Mouse (Mus musculus): ENCODE measurements at regions not wholly inside any gene's neighbourhood (a gene's known extent, or its start where the extent isn't known, plus 50 kb on each side); places are given as distances from the start of the nearest gene placed in this dataset.

DNA sequence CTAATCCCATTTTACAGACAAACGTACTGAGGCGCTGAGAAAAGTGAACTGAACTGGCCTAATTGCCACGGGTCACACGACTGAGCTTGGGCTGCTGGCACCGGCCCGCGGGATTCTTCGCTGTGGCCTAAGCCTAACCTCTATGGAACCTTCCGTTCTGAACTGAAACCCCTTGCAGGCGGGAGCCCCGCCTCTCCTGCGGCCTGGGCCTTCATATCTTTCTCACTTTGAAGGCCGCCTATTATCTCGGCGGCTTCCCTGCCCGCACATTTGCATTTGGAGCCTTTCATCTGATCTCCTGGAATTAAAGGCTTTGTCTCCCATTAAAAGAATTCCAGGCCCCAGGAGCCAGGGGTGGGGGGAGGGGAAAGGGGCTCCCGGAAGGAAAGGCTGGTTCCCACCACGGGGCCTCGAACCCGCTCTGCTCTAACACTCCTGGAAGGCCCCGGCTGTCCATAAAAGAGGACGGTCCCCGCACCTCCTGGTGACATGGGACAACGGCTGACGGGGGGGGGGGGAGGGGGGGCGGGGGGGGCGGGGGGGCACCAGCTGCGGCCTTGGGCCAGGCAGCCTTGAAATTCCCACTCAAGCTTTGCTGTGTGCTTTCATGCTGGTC, 122.9 kb upstream of the Pja1 start:
- no peak for DNase-seq (ENCODE audit: low spot score in 2 of 2)

DNA sequence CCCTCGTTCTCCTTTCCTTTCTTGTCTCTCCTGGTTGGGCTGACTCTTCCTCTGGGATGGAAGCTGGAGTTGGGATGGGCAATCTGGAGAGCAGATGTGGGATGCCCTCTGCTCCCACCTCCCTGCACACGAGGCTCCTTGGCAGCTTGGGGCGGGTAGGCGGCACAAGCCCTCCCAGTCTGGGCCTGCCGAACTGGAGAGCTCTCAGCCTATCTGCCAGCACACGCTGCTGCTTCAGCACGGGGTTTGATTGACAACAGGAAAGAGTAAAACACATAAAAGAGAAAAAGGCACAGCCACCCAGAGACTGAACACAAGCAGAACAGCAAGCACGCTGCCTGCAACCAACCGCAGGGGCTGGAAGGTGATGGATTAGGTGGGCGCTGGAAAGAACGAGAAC, 121.9 kb upstream of the Pja1 start:
- DNase-seq (ENCODE audit: low spot score in 2 of 2) = peak in 1 of 2 experiments; percentile 23

DNA sequence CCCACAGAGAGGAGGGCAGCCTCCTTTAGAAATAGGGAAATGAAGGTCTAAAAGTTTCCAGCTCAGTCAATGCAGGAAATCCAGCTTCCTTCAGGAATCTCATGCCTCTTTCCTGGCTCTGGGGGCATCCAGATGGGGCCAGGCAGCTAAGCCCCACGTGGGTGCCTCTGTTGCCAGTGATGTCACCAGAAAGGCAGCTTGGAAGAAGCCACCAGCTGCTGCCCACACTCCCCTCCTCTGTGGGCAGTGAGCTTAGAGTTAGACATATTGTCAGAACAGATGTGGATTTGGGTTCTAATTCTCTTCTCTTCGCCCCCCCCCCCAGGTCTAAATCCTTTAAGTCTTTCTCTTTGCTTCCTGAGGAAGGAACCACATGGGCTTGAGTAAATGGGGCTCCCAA, 116.2 kb upstream of the Pja1 start:
- no peak for DNase-seq (ENCODE audit: low spot score in 2 of 2)

DNA sequence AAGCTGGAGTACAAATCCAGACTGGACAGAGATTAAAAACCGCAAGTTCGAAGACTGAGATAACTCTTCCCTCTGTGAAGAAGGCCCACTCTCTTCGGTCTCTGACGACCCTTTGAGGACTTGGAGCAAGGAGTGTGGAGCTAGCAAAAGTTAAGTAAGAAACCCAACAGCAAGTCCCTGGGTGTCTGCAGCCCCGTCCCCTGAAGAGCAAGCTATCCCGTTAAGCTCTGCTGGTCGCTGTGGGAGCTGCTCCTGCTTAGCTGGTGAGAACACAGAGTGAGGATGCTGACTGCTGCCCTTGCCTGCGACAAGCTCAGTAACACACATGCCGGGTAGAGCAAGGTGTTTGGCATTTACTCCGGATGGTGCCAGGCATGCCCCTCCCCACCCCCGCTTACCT, 115.2 kb upstream of the Pja1 start:
- DNase-seq (ENCODE audit: low spot score in 2 of 2) = no peak

DNA sequence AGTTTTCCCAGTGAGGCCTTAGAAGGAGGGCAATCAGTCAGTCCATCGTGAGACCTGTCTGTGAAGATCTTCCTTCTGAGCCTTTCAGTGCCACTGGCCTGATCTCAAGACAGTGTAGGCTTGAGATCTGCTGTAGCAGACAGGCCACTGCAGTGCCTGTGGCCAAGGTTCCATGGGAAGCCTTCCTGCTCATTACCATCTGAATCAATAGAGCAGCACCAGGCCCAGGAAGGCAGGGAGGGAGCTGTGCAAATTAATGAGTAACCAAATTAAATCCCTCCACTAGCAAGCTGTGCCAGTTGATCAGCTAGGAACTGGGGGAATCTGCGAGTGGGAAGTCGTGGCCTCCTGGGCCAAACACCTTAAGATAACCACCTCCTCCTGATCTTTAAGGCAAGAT, 114.6 kb upstream of the Pja1 start:
- no peak for DNase-seq (ENCODE audit: low spot score in 2 of 2)

DNA sequence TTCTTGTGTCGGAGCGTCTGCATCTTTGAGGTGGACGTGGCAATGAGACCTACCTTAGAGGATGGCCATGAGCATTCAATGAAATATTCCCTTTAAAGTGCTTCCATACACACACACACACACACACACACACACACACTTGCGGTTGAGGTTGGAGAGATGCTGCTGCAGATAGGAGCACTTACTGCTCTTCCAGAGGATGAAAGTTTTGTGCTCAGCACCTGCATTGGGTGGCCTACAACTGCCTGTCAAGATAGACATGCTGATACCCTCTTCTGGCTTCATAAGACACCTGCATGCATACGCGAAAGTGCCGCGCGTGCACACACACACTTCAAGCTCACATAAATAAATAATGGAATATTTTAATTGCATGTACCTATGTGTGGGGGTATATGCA, 111.5 kb upstream of the Pja1 start:
- DNase-seq (ENCODE audit: low spot score in 2 of 2) = no peak

DNA sequence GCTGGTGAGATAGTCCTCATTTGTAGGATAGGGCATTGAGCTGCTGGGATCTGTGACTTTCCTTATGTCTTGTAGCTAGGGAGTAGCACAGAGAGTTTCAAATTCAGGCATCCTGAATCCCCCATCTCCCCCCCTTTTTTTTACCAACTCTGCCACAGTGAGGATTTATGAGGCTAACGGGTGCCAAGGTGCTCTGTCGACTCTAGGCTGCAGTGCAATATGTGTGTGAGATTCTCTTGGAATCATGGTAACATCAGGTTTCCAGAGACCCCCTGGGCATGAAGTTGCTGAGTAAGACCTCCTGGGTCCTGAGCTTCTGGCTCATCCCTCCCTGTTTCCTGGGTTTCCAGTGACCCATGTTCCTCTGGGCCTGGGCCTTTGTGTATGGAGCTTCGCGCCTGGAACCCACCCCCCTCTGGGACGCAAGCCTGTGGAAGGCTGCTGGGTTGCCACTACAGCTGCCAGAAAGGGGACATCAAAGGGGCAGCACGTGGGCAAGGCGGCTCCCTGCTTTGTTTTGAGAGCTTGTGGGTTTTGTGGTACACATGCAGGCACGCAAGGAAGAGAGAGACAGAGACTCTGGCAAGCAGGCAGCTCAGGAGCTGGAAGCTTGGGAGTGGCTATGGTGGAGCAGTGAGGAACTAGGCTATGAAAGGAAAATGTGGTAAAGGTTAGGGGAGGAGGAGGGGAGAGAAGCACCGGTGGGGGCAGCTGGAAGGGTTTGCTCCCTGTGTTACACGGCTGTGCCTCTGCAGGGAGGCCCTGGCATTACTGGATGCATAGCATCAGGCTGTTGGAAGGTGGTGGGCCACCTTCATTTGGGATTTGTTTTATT, 110.8 kb upstream of the Pja1 start:
- no peak for DNase-seq (ENCODE audit: low spot score in 2 of 2)

DNA sequence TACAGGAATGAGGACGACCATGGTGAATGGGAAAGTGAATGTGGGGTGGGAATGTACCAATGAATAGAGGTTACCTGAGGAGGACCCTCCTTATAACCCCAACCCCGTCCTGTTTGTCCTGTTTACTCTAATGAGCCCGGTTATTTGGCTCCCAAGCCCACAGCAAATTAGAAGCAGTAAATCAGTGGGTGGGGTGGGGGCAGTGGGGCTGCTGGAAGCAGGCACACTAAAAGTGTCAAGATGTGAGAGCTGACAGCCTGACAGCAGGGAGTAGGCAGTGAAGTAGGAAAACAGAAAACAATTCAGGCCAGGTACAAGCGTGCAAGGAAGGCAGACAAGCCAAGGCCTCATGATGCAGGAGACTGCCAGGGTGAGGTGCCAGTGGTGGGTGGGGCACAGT, 108.1 kb upstream of the Pja1 start:
- no peak for DNase-seq (ENCODE audit: low spot score in 2 of 2)

DNA sequence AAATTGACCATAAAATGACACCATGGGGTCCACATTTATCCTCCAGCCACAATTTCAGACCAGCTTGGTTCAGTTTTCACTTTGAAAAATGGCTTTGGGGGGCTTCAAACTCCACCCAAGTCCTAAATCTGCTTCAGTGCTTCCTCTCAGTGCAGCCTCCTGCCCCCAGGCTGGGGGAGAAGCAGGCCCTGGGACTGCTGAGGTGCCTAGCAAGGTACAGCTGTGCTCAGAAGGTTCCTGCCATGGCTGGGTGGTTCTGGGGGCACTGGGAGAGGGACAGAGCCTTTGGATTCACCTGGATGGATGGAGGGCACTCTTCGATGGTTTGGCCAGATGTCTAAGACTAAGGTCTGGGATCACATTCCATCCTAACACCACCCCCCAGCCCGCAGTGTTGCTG, 107.7 kb upstream of the Pja1 start:
- DNase-seq (ENCODE audit: low spot score in 2 of 2) = no peak

DNA sequence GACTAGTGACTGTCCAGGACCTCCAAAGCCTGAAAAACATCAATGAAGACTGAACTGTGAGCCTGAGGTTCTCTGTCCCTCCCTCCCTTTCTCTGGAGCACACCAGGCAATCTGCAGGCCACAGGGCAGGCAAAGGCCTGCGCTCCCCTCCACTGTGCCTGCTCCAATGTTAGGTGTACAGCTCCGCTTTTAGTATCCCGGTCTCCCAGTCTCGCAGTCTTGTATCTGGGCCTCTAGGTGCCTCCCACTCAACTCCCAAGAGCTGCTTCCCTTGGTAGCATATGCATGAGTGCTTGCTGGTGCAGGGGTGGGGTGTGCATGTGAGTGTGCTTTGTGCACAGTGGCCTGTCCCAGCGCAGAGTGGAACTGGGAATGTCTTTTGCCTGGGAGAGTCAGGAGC, 104.0 kb upstream of the Pja1 start:
- peak in 1 of 2 experiments; percentile 8 for DNase-seq (ENCODE audit: low spot score in 2 of 2)

DNA sequence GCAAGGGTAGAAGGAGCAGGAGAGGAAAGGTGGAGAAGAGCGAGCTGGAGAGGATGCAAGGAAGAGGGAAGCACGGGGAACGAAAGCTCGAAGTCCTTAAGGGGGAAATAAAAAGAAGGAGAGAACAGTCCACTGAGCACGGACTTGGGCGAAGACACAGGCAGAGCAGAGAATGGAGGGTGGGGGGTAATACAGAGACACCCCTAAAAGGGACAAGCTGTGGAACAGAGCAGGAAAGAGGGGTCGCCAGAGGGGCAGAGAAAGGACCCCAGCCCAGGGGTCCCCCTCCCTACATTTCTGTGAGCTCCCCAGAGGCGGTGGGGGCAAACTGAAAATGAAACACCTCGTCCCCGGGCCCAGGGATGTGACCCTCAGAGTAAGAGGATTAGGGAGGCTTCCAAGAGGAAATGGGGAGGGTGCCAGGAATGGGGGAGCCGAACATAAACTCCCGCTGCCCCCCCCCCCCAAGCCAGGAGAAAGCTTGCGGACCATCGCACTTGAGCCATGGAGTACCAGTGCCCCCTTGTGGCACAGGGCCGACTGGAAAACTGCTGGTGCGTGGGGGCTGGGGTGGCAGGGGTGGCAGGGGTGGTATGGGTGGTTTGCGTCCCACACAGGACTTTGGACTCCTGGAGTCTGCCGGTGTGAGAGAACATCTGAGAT, 103.5 kb upstream of the Pja1 start:
- peak in 1 of 2 experiments; percentile 41 for DNase-seq (ENCODE audit: low spot score in 2 of 2)

DNA sequence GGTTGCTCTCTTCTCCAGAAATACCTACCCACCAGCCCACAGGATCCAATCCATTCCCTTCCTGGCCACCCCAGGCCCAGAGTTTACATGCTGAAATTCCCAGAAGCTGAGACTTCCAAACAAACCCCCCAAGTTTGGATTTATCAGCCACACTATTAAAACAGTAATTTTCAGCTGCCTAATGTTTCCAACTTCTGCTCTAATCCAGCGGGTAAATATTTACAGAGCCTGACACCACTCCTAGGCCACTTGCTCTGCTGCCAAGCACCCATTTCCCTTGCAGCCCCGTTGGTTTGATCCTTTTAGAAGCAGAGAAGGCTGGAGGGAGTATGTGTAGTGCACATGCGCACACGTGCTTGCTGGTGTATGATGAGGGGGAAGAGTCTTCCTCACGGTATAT, 99.1 kb upstream of the Pja1 start:
- DNase-seq (ENCODE audit: low spot score in 2 of 2) = no peak

DNA sequence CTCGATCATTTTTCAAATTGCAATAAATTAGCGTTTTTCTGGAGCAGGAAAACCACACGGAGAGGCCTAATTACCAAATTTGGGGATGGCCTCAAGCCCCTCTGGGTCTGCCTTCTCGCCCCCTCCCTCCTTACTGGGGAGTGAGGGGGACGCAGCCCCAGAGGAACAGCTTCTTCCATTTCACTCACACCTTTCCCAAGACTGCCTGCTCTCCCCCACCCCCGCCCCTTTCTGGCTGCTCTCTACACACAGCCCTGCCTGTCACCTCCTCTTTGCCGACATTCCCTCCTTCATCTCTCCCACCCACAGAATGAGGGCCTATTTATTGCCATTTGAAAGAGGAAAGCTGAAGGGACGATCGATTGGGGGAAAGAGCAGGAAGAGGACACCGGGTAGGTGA, 97.2 kb upstream of the Pja1 start:
- no peak for DNase-seq (ENCODE audit: low spot score in 2 of 2)

DNA sequence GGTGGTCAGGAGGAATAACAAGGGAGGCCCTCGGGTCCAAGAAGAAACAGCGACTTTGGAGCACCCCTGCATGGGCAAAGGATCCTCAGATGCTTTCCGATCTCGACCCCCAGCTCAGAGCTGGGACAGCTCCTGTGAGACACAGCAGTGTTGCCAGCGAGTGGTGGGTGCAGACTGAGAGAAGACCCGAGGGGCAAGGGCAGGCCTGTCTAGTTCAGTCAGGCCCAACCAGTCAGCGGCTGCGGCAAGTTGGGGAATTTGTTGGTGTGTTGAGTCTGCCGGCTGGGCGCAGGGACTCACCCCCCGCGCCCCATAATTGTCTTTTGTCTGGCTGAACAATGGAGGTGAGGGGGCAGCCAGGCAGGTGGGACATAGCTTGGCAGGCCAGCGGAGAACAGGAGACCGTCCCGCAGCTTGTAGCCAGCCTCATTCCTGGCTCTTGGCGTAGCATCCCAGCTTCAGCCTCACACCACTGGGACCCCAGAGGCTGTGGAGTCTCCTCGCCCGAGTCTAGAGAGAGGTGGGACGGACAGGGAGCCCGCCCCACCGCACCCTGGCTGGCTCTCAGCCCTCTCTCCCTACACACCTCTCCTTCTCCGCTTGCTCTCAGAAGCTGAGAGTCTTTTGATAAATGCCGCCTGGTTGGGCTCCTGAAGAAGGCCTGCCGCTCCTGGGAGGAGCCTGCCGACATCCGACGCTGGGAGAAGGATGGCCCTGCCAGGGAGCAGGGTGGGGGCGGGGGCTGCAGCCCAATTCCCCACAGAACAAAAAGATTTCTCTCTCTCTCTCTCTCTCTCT, 96.5 kb upstream of the Pja1 start:
- no peak for DNase-seq (ENCODE audit: low spot score in 2 of 2)

DNA sequence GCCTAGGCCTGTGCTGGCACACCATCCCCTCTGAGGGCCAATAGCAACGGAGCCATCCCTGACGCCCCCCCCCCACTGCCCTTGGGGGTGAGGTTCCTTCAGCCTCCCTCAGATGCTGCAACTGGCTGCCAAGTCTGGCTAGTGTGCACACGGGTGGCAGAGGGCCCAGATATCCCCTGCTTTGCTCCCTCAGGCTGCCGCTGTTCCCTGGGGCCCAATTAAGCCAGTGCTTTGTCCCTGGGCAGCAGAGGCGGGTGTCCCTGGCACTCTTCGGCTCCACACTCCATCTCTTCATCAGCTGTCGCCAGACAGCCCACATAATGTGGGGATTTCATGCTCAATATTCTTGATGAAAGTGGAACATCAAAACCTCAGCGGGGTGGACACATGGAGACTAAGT, 90.9 kb upstream of the Pja1 start:
- peak in 1 of 2 experiments; percentile 30 for DNase-seq (ENCODE audit: low spot score in 2 of 2)

DNA sequence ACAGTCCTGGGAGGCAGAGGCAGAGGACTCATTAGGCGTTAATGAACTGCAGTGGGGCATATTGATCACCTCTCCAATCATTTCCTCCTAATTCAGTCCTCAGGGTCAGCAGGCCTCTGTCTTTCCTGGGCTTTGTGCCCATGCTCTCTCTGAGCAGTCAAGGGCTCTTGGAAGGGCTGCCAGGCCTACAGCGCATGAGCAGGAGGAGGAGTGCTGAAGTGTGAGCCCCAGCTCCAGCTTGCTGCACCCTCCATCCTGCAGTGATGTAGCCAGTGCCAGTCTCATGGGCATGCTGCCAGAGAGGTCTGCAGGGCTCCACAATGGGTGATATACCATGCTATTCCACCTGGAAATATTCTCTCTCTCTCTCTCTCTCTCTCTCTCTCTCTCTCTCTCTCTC, 89.6 kb upstream of the Pja1 start:
- no peak for DNase-seq (ENCODE audit: low spot score in 2 of 2)

DNA sequence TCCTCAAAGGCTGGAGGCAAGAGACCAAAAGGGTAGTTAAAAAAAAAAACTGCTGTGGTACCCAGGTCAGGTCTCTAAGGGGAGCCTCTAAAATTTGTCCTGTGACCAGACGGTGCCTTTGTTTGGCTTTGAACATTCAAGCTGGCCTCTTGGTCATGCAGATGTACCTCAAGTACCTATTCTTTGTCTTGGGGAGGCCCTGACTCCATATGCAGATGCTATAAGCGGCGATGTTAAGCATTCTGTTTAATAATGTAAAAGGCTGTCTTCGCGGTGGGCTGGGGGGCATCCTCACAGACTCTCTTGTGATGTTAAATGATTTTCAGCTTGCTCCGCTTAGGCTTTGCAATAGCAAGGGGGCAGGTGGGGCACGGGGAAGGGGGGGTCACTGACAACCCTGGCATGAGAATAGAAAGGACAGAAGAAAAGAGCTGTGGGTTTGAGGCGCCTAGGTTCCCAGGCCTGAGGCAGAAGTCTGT, 85.8 kb upstream of the Pja1 start:
- DNase-seq (ENCODE audit: low spot score in 2 of 2) = no peak

DNA sequence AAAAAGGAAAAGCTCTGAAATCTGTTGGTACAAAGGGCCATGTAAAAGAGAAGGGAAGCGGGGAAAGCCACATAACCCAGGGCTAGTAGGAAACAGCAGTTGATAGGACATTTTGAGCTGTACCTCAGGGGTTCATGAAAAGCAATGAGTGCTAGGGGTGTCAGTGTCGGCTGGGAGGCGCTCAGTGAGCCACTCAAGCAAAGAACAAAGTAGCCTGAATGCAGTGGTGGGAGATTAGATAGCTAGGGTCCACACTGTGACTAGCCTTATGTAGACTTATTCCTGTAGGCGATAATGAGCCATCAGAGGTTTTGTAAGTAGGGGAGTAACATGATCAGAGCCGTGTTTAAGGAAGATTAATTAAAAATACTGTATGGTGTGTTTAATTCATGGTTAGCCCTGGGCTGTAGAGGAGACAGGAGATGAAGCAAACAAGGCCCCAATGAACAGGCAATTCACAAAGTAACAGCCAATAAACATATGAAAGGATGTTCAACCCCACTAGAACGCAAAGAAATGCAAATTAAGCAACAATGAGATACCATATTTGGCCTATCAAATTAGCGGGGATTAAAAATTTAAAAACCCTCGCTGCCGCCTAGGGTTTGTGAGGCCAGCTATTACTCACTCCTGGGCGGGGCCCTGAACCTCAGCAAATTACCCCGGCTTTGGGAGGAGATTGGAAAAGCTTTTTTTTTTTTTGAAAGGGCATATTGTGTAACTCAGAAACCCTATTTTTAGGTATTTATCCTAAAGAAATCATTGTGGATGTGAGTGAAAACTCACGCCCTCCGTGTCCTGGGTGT, 85.1 kb upstream of the Pja1 start:
- DNase-seq (ENCODE audit: low spot score in 2 of 2) = no peak

DNA sequence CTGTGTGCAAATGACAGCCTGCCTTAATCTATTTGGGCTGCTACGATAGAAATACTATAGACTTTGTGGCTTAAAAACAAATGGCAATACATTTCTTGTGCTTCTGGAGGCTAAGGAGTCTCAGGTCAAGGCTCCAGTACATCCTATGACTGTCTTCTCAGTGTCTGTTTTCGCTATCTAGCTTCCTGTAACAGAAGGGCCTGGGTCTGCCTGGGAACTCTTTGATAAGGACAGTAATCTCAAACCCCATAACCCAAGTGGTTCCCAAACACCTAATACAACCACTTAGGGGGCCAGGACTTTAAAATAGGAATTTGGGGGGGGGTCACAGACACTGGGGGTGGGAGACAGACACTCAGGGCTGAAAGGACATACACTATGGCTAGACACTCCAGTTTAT, 81.7 kb upstream of the Pja1 start:
- no peak for DNase-seq (ENCODE audit: low spot score in 2 of 2)

DNA sequence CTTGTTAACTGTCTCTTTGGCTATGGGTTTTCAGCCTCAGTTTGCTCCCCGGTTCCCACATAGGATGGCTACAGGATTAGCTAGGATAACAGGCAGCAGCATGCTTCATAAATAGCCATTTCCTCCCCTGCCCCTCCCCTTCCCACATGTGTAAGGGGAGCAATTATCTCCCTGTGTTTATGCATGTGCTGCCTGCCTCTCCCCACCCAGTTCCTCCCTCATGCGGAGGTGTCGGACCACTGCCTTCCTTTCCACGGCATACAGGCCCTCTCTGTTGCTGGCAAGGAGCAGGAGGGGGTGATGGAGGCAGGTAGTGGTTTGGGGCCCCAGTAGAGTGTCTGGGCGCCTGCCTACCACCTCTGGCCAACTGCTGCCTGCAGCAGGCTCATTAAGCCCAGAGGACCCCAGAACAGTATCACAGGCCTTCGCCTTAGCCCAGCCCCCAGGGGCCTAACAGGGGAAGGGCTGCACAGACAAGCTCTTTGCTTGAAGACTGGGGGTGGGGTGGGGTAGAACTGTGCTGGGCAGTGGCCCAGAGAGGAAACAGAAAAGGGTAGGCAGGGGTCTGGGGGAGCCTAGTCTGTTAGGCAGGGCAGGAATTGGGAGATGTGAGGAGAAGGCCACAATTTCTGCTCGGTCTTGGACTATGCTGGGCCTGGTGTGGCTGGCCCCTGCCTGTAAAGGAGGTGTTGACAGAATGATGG, 79.1 kb upstream of the Pja1 start:
- no peak for DNase-seq (ENCODE audit: low spot score in 2 of 2)

All from layer of hippocampus, adult 18-20 months (tissue).